Mouse (Mus musculus) forebrain, embryonic 16.5 days (tissue): ENCODE results near the gene Cd48. TPM values are rescaled to one million over a fixed set of nuclear protein-coding genes. Genes with fewer than 3 reads are reported as not detected.

Experiments
- ATAC-seq: fragments of 200-750 bp; cut with Nextera tagmentation; 2 replicates; pipeline ENCODE4 v1.8.0; 2017; ENCODE audit warnings: mild to moderate bottlenecking, moderate library complexity
- H3K27ac ChIP-seq: fragments of 300-500 bp; sonication (generic); 2 replicates; pipeline ENCODE4 v1.5.1; 2014; ENCODE audit warnings: low read length, control low read depth
- H3K27me3 ChIP-seq: fragments of 300-500 bp; sonication (generic); replicated peaks from 2 replicates; pipeline ENCODE4 v1.6.1; 2014; ENCODE audit warnings: low read length; ENCODE audit not compliant: control insufficient read depth, insufficient read depth
- H3K36me3 ChIP-seq: fragments of 300-500 bp; sonication (generic); 2 replicates; pipeline ENCODE4 v1.6.1; 2014; ENCODE audit not compliant: control insufficient read depth, insufficient read depth
- H3K4me1 ChIP-seq: fragments of 300-500 bp; sonication (generic); replicated peaks from 2 replicates; pipeline ENCODE4 v1.6.1; 2014; ENCODE audit warnings: low read length; ENCODE audit not compliant: control insufficient read depth, insufficient read depth
- H3K4me2 ChIP-seq: fragments of 300-500 bp; sonication (generic); 2 replicates; pipeline ENCODE4 v1.6.1; 2014; ENCODE audit warnings: mild to moderate bottlenecking, low read length, control low read depth
- H3K4me3 ChIP-seq: fragments of 300-500 bp; sonication (generic); replicated peaks from 2 replicates; pipeline ENCODE4 v1.5.1; 2014; ENCODE audit warnings: mild to moderate bottlenecking, low read length, control low read depth
- H3K9ac ChIP-seq: fragments of 300-500 bp; sonication (generic); replicated peaks from 2 replicates; pipeline ENCODE4 v1.6.1; 2014; ENCODE audit warnings: low read depth, low read length, control low read depth
- H3K9me3 ChIP-seq: fragments of 300-500 bp; sonication (generic); 2 replicates; pipeline ENCODE4 v1.6.1; 2016; ENCODE audit warnings: low read length; ENCODE audit not compliant: control insufficient read depth
- WGBS: fragments of 180-500 bp; shearing (Covaris S2); extraction: QIAGEN DNeasy Blood & Tissue Kit; methylation state at CpG from one replicate; pipeline ENCODE4 v1.1.7; 2014; 5-methylcytosine and 5-hydroxymethylcytosine counted together
- polyA plus RNA-seq: library from polyadenylated mRNA; unstranded; fragments of >200 nt; fragmentation: Nextera tagmentation; extraction: Ambion mirVana; gene quantifications from 2 replicates; pipeline ENCODE4 v1.2.1, GENCODE M21; 2015

Gene Cd48
- polyA plus RNA-seq = 0.49 and 1.2 TPM in 2 replicates

GRCm38 (mm10) chr1:171681531-171682299 is at the start of gene Cd48:
Gene Cd48, plus strand, starts transcription at chr1:171682009.
- 88% methylated on average over 14 of the region's 14 CpGs for WGBS
- H3K4me2 ChIP-seq = no peak within 1 kb of the TSS
- no peak for ATAC-seq

GRCm38 (mm10) chr1:171635696-171636095 is 46.1 kb upstream of the Cd48 start:
- no peak overlapping the region for H3K27ac ChIP-seq
- no peak overlapping the region for H3K4me3 ChIP-seq
- H3K27me3 ChIP-seq = no peaks in the 10 kb centered on the region
- ATAC-seq = no peak
- H3K9ac ChIP-seq = no peak overlapping the region
- no peak overlapping the region for H3K4me2 ChIP-seq
- H3K4me1 ChIP-seq = no peaks in the 10 kb centered on the region
- 73% methylated on average over 6 of the region's 6 CpGs for WGBS
- H3K9me3 ChIP-seq = no peaks in the 10 kb centered on the region
- H3K36me3 ChIP-seq = no peaks in the 10 kb centered on the region

More at GRCm38 (mm10) chr1:171681531-171682299, at the start of gene Cd48:
- H3K27me3 ChIP-seq = no peaks in the 10 kb centered on the region
- no peaks in the 10 kb centered on the region for H3K4me1 ChIP-seq
- no peaks in the 10 kb centered on the region for H3K36me3 ChIP-seq
- H3K27ac ChIP-seq = no peak within 1 kb of the TSS
- H3K9me3 ChIP-seq = no peaks in the 10 kb centered on the region
- no peak within 1 kb of the TSS for H3K4me3 ChIP-seq
- H3K9ac ChIP-seq = no peak within 1 kb of the TSS

DNA sequence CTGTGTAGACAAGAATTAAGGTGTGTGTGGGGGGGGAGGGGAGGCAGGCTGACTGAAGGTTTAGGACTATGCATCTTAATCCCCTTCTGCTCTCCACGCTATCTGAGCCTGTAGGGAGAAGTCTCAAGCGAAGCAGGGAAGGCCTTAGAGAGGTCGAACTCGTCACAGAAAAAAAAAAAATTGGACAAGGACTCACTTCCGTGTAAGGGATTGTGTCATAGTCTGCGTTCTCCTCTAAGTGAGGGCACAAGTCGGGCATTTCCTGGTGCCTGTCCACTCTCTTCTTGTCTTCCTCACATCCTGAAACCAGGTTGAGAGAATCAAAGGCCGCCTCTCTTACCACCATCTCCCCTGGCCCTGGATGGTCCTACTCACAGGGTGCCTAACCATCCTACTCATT is 44.7 kb upstream of the Cd48 start:
- H3K27ac ChIP-seq = no peak overlapping the region
- H3K9me3 ChIP-seq = no peaks in the 10 kb centered on the region
- no peak overlapping the region for H3K4me2 ChIP-seq
- WGBS = 86% methylated on average over 8 of the region's 8 CpGs
- no peaks in the 10 kb centered on the region for H3K4me1 ChIP-seq
- no peaks in the 10 kb centered on the region for H3K36me3 ChIP-seq
- no peaks in the 10 kb centered on the region for H3K27me3 ChIP-seq
- ATAC-seq = no peak
- no peak overlapping the region for H3K9ac ChIP-seq
- H3K4me3 ChIP-seq = no peak overlapping the region

DNA sequence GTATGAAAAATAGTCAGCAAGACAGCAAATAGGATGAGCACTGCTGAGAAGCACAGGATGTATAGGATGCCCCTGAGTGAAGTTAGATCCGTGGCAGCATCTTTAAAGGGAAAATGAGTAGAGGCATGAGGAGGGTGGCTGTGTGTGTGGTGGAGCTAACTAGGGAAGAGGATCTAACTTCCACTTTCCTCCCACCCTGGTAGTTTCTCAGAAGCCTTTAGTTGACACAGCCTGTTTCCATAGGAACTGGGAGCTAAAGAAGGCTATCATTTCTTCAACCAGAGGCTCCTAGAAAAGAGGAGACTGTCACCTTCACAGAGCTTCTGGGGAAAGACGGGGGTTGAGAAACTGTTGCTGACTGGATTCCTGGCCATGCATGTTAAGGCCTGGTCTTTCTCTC is 43.1 kb upstream of the Cd48 start:
- H3K9me3 ChIP-seq = no peaks in the 10 kb centered on the region
- H3K4me1 ChIP-seq = no peaks in the 10 kb centered on the region
- no peak overlapping the region for H3K9ac ChIP-seq
- no peak for ATAC-seq
- no peak overlapping the region for H3K4me2 ChIP-seq
- no peaks in the 10 kb centered on the region for H3K36me3 ChIP-seq
- H3K27me3 ChIP-seq = no peaks in the 10 kb centered on the region
- 80% methylated on average over 2 of the region's 2 CpGs for WGBS
- no peak overlapping the region for H3K27ac ChIP-seq
- H3K4me3 ChIP-seq = no peak overlapping the region

DNA sequence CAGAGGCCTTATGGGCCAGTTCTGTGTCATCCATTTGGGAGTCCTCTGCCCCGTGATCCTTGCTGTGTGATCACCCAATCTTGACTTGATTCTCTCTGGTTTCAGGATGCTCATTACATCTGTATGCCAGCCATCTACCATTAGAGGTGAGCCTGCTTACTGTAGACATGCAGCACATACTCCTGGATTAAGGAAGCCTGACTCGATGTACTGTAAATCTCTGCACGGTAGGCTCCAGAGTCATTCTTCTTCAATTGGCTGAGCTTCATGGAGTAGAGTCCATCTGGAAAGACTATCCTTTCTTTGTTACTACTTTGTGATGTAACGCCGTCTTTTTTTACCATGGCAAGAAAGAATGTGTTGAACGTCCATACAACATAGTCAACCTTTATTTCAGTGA is 41.0 kb upstream of the Cd48 start:
- no peaks in the 10 kb centered on the region for H3K9me3 ChIP-seq
- H3K27me3 ChIP-seq = no peaks in the 10 kb centered on the region
- no peak overlapping the region for H3K4me2 ChIP-seq
- H3K4me1 ChIP-seq = no peaks in the 10 kb centered on the region
- no peak overlapping the region for H3K27ac ChIP-seq
- 96% methylated on average over 6 of the region's 6 CpGs for WGBS
- H3K36me3 ChIP-seq = no peaks in the 10 kb centered on the region
- no peak overlapping the region for H3K4me3 ChIP-seq
- no peak for ATAC-seq
- H3K9ac ChIP-seq = no peak overlapping the region

- no peaks in the 10 kb centered on the region for H3K27me3 ChIP-seq
- H3K4me3 ChIP-seq = no peak overlapping the region
- H3K27ac ChIP-seq = no peak overlapping the region
- no peak overlapping the region for H3K4me2 ChIP-seq
- no peak overlapping the region for H3K9ac ChIP-seq
- no peaks in the 10 kb centered on the region for H3K36me3 ChIP-seq
- H3K9me3 ChIP-seq = no peaks in the 10 kb centered on the region
- WGBS = 80% methylated on average over 7 of the region's 7 CpGs
- no peaks in the 10 kb centered on the region for H3K4me1 ChIP-seq
- no peak for ATAC-seq
Measured at GRCm38 (mm10) chr1:171643612-171644011, 38.2 kb upstream of the Cd48 start.

DNA sequence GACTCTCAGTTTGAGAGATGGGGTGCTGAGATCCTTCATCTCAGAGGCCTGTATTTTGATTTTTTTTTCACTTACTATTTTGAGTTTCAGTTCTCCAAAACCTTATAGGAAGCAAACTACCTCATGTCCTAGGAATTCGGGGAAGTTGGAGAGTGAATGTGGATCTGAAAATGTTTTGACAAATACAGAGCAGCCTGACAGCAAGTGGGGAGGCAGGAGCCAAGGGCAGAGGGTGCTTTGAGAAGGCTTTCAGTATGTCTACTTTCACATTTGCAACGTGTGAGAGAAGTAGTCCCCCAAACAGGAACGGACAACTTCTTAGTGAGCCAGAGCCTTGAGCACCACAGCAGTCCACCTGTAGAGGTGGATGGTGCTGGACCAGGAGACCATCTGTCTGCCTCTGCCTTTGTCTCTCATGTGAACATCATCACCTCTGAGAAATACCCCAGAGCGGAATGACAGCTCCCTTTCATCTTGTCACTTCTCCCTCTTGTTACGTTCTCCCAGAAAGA is 35.3 kb upstream of the Cd48 start:
- Histone ChIP-seq H3K36me3 (no peaks in the 10 kb centered on the region), H3K4me2 (no peak overlapping the region), H3K4me3 (no peak overlapping the region), H3K9ac (no peak overlapping the region), H3K27ac (no peak overlapping the region), H3K27me3 (no peaks in the 10 kb centered on the region), H3K4me1 (no peaks in the 10 kb centered on the region), H3K9me3 (no peaks in the 10 kb centered on the region)
- WGBS = 70% methylated on average over 5 of the region's 5 CpGs
- ATAC-seq = no peak

GRCm38 (mm10) chr1:171647716-171648115 is 34.1 kb upstream of the Cd48 start:
- no peaks in the 10 kb centered on the region for H3K4me1 ChIP-seq
- H3K4me3 ChIP-seq = no peak overlapping the region
- H3K9me3 ChIP-seq = no peaks in the 10 kb centered on the region
- H3K4me2 ChIP-seq = no peak overlapping the region
- no peak overlapping the region for H3K9ac ChIP-seq
- H3K27me3 ChIP-seq = no peaks in the 10 kb centered on the region
- no peak for ATAC-seq
- 87% methylated on average over 5 of the region's 5 CpGs for WGBS
- H3K36me3 ChIP-seq = no peaks in the 10 kb centered on the region
- H3K27ac ChIP-seq = no peak overlapping the region

DNA sequence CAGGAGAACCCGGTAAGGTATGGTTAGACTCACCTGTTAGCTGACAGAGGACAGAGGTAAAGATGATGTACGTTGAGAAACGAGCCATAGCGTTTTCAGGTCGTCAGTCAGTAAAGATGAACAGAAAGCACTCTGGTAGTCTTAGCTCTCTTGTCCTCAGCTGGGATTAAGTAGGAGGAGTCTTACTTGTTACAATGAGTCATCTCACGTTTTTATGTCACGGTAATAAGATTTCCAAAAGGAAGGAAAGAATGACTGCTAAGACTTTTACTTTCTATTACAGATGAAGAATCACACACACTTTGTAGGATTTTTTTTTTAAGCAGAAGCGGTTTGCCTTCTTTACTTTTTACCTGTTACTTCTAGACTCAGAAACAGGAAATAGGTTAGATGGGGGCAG is 33.0 kb upstream of the Cd48 start:
- no peaks in the 10 kb centered on the region for H3K4me1 ChIP-seq
- 80% methylated on average over 8 of the region's 8 CpGs for WGBS

More for the DNA sequence above, 33.0 kb upstream of the Cd48 start:
- Histone ChIP-seq H3K27ac (no peak overlapping the region), H3K36me3 (no peaks in the 10 kb centered on the region), H3K4me2 (no peak overlapping the region), H3K9me3 (no peaks in the 10 kb centered on the region), H3K4me3 (no peak overlapping the region), H3K27me3 (no peaks in the 10 kb centered on the region), H3K9ac (no peak overlapping the region)
- no peak for ATAC-seq
